8 mouse cellular contexts compared by ENCODE assay signal in the genomic region with DNA sequence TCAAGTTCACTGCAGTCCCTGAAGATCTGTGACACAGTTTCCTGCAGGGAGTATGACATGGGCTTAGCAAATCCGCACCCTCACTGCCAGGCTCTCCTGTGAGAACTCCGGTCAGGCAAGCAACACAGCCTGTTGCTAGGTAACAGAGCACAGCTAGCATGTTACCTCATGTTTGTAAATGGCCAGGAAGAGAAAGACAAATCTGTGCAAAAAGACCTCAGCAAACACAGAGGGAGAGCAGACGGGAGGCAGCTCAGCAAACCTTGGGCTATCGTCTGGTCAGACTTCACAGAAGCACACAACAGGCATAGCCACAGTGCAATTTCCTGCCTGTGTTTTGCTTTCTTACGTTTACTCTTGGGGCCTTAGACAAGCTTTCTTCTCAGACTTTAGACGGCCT. TPM values are rescaled to one million over a fixed set of nuclear protein-coding genes. Genes with fewer than 3 reads are reported as not detected.
DNase-seq lines count a peak whose midpoint lies in the region; ATAC-seq lines count a peak whose summit lies in the region.

No protein-coding gene starts in this region.

- peak overlapping the region; percentile 41 for H3K4me2 ChIP-seq in heart, embryonic 16.5 days (ENCODE audit: low read depth, low read length)

- H3K4me1 ChIP-seq in heart, embryonic 16.5 days (ENCODE audit: control insufficient read depth, insufficient read depth, low read length), result peaks cover 24% of the 10 kb centered on the region

- DNase-seq in cerebellum, postnatal 14 days, result peak; percentile 24 to 41
- DNase-seq in cerebellum, postnatal 25 days, result no peak
- DNase-seq in lung, postnatal 25 days (ENCODE audit: low spot score), result peak; percentile 25
- DNase-seq in yolk sac, embryonic 10.5 days (ENCODE audit: low spot score), result peak; percentile 32
- no peak for DNase-seq in frontal cortex, postnatal 36 days (ENCODE audit: low spot score in 2 of 2)

- peak; percentile 63 for ATAC-seq in common myeloid progenitor, adult 5-6 weeks (replicated peaks; ENCODE audit: low read depth, poor library complexity, severe bottlenecking)
- peak; percentile 71 for ATAC-seq in heart, embryonic 16.5 days (replicated peaks; ENCODE audit: extremely low read depth, insufficient read depth, low FRiP score)
- ATAC-seq in megakaryocyte progenitor cell, adult 5-6 weeks (replicated peaks; ENCODE audit: poor library complexity), result no peak

- H3K9me3 ChIP-seq in heart, embryonic 16.5 days (replicated peaks; ENCODE audit: control insufficient read depth, low read length), result no peaks in the 10 kb centered on the region

- 15% methylated on average over 6 of the region's 6 CpGs for WGBS in heart, embryonic 16.5 days

- 0 out of 2 replicates have a peak overlapping the region, but pooled peaks have one; percentile 12 for H3K9ac ChIP-seq in heart, embryonic 16.5 days (ENCODE audit: low read length)

- H3K4me3 ChIP-seq in heart, embryonic 16.5 days (ENCODE audit: low read length), result peak overlapping the region; percentile 10; the same call in 1 of the 2 replicates

- peak overlapping the region; percentile 69 for H3K27ac ChIP-seq in heart, embryonic 16.5 days (ENCODE audit: low read length)

- H3K36me3 ChIP-seq in heart, embryonic 16.5 days (ENCODE audit: control insufficient read depth, insufficient read depth), result no peaks in the 10 kb centered on the region

- no peaks in the 10 kb centered on the region for H3K27me3 ChIP-seq in heart, embryonic 16.5 days (ENCODE audit: control insufficient read depth, insufficient read depth, low read length)

RNA-seq across cellular contexts. Expression of gene Map1b, which starts 40.9 kb away (rescaled TPM):
- not detected in 2 replicates for total RNA-seq in common myeloid progenitor, adult 5-6 weeks (2017)
- polyA plus RNA-seq in heart, embryonic 16.5 days (2015; fragmentation: Nextera tagmentation; extraction: Ambion mirVana), result 88.0 and 88.2 TPM in 2 replicates
- 0.02 and 0.94 TPM in 2 replicates for total RNA-seq in megakaryocyte progenitor cell, adult 5-6 weeks (2015)
- 0.04 and 0.10 TPM in 2 replicates for total RNA-seq in megakaryocyte progenitor cell, adult 5-6 weeks (2017)

Comparison
In these comparisons a context has a peak if more than half of its experiments do, and no peak if none do; other contexts are left out.
1. DNase-seq: peak in cerebellum, postnatal 14 days (2 of 2), lung, postnatal 25 days (single experiment) and yolk sac, embryonic 10.5 days (single experiment); none in cerebellum, postnatal 25 days (0 of 2) and frontal cortex, postnatal 36 days (0 of 2).